Mouse (Mus musculus) liver, adult 2 months (tissue): ENCODE measurements around the gene Ptgfrn. TPM values are rescaled to one million over a fixed set of nuclear protein-coding genes. Genes with fewer than 3 reads are reported as not detected.

Source experiments
- DNase-seq: peaks from one replicate; pipeline ENCODE4 v3.0.0-alpha.2; 2011; ENCODE audit warnings: low read depth, low spot score; ENCODE audit errors: extremely low read depth
- H3K27ac ChIP-seq: fragments of 200-500 bp; replicated peaks from 2 replicates; pipeline ENCODE4 v1.5.1; 2012; ENCODE audit warnings: low read depth, mild to moderate bottlenecking, control low read depth, inconsistent platforms, low read length; ENCODE audit not compliant: insufficient read depth
- H3K27me3 ChIP-seq: fragments of 200-500 bp; 2 replicates; pipeline ENCODE4 v1.6.1; 2012; ENCODE audit warnings: mild to moderate bottlenecking, moderate library complexity, low read length, inconsistent platforms; ENCODE audit not compliant: control insufficient read depth, insufficient read depth
- H3K36me3 ChIP-seq: fragments of 200-500 bp; 2 replicates; pipeline ENCODE4 v1.6.1; 2012; ENCODE audit warnings: low read length, inconsistent platforms; ENCODE audit not compliant: control insufficient read depth, insufficient read depth
- H3K4me1 ChIP-seq: fragments of 200-500 bp; 2 replicates; pipeline ENCODE4 v1.6.1; 2011; ENCODE audit warnings: low read length; ENCODE audit not compliant: control insufficient read depth, insufficient read depth
- H3K4me3 ChIP-seq: fragments of 200-500 bp; 2 replicates; pipeline ENCODE4 v1.5.1; 2011; ENCODE audit warnings: low read depth, mild to moderate bottlenecking, control low read depth, low read length, moderate library complexity; ENCODE audit not compliant: insufficient read depth
- H3K79me2 ChIP-seq: fragments of 200-500 bp; 2 replicates; pipeline ENCODE4 v1.6.1; 2012; ENCODE audit warnings: inconsistent platforms, mild to moderate bottlenecking, low read length, moderate library complexity; ENCODE audit not compliant: control insufficient read depth, insufficient read depth
- H3K9ac ChIP-seq: fragments of 200-500 bp; 2 replicates; pipeline ENCODE4 v1.6.1; 2012; ENCODE audit warnings: low read depth, mild to moderate bottlenecking, control low read depth, inconsistent platforms, low read length
- CTCF ChIP-seq: fragments of 200-500 bp; IDR thresholded peaks from 2 replicates; pipeline ENCODE4 v1.5.1; 2011; ENCODE audit warnings: low read depth, low read length, control low read depth
- POLR2A ChIP-seq: fragments of 200-500 bp; IDR thresholded peaks from 2 replicates; pipeline ENCODE4 v1.6.1; 2011; ENCODE audit warnings: low read length, control low read depth; ENCODE audit not compliant: insufficient read depth; ENCODE audit errors: extremely low read depth
- WGBS: fragments of 180-500 bp; shearing (Covaris S2); methylation state at CpG from one replicate; pipeline ENCODE4 v1.1.7; 2018; 5-methylcytosine and 5-hydroxymethylcytosine counted together
- polyA plus RNA-seq: library from polyadenylated mRNA; depleted of rRNA; stranded (reverse); fragments of >200 nt; gene quantifications from 2 replicates; pipeline ENCODE4 v1.2.3, GENCODE M21; 2012
- total RNA-seq: library from RNA; depleted of rRNA; stranded (reverse); fragments of >200 nt; gene quantifications from 2 replicates; pipeline ENCODE4 v1.2.3, GENCODE M21; 2014

Gene Ptgfrn
- total and polyA plus RNA-seq, 2 experiments, result 0.88 to 1.8 TPM

- no peaks in the 10 kb centered on the region for H3K4me1 ChIP-seq
- no peak overlapping the region for H3K4me3 ChIP-seq
- TF ChIP-seq CTCF (no peak), POLR2A (no peak)
- WGBS, result 85% methylated on average over 8 of the region's 8 CpGs
- no peaks in the 10 kb centered on the region for H3K79me2 ChIP-seq
- no peak for DNase-seq
- H3K36me3 ChIP-seq, result no peaks in the 10 kb centered on the region
- no peak overlapping the region for H3K9ac ChIP-seq
- no peaks in the 10 kb centered on the region for H3K27me3 ChIP-seq
- no peak overlapping the region for H3K27ac ChIP-seq
Measured at GRCm38 (mm10) chr3:101055216-101055615, 54.9 kb downstream of the Ptgfrn start.

- no peak for DNase-seq
- Histone ChIP-seq H3K79me2 (no peaks in the 10 kb centered on the region), H3K9ac (no peak overlapping the region), H3K4me3 (no peak overlapping the region), H3K36me3 (no peaks in the 10 kb centered on the region), H3K4me1 (no peaks in the 10 kb centered on the region), H3K27ac (no peak overlapping the region), H3K27me3 (no peaks in the 10 kb centered on the region)
- WGBS, result 86% methylated on average over 4 of the region's 4 CpGs
- TF ChIP-seq CTCF, result no peak
- TF ChIP-seq POLR2A, result no peak
Measured at GRCm38 (mm10) chr3:101051601-101052000, 58.5 kb downstream of the Ptgfrn start.

GRCm38 (mm10) chr3:101049997-101050396 lies 60.1 kb downstream of the Ptgfrn start:
- Histone ChIP-seq H3K27me3 (no peaks in the 10 kb centered on the region), H3K4me3 (no peak overlapping the region), H3K27ac (no peak overlapping the region), H3K79me2 (no peaks in the 10 kb centered on the region), H3K36me3 (no peaks in the 10 kb centered on the region), H3K4me1 (no peaks in the 10 kb centered on the region), H3K9ac (no peak overlapping the region)
- DNase-seq, result no peak
- no peak for TF ChIP-seq CTCF
- TF ChIP-seq POLR2A, result no peak
- 74% methylated on average over 9 of the region's 9 CpGs for WGBS

- no peaks in the 10 kb centered on the region for H3K79me2 ChIP-seq
- DNase-seq, result no peak
- H3K27me3 ChIP-seq, result no peaks in the 10 kb centered on the region
- TF ChIP-seq POLR2A (no peak), CTCF (no peak)
- no peak overlapping the region for H3K27ac ChIP-seq
- 65% methylated on average over 2 of the region's 2 CpGs for WGBS
- H3K9ac ChIP-seq, result no peak overlapping the region
- H3K36me3 ChIP-seq, result no peaks in the 10 kb centered on the region
- no peaks in the 10 kb centered on the region for H3K4me1 ChIP-seq
- no peak overlapping the region for H3K4me3 ChIP-seq
Measured at GRCm38 (mm10) chr3:101048781-101049180, 61.3 kb downstream of the Ptgfrn start.

- no peak overlapping the region for H3K27ac ChIP-seq
- WGBS, result 75% methylated on average over 15 of the region's 15 CpGs
- DNase-seq, result no peak
Measured at GRCm38 (mm10) chr3:101047586-101048275, 62.3 kb downstream of the Ptgfrn start.

GRCm38 (mm10) chr3:101045431-101045830 lies 64.6 kb downstream of the Ptgfrn start:
- Histone ChIP-seq H3K4me1 (no peaks in the 10 kb centered on the region), H3K9ac (no peak overlapping the region), H3K79me2 (no peaks in the 10 kb centered on the region), H3K27me3 (no peaks in the 10 kb centered on the region), H3K4me3 (no peak overlapping the region), H3K27ac (no peak overlapping the region), H3K36me3 (no peaks in the 10 kb centered on the region)
- DNase-seq, result no peak
- 89% methylated on average over 15 of the region's 15 CpGs for WGBS
- no peak for TF ChIP-seq POLR2A
- TF ChIP-seq CTCF, result no peak

More at GRCm38 (mm10) chr3:101047586-101048275, 62.3 kb downstream of the Ptgfrn start:
- H3K9ac ChIP-seq, result no peak overlapping the region
- no peaks in the 10 kb centered on the region for H3K79me2 ChIP-seq
- H3K4me3 ChIP-seq, result no peak overlapping the region
- no peaks in the 10 kb centered on the region for H3K36me3 ChIP-seq
- TF ChIP-seq POLR2A (no peak), CTCF (no peak)
- H3K4me1 ChIP-seq, result no peaks in the 10 kb centered on the region
- no peaks in the 10 kb centered on the region for H3K27me3 ChIP-seq
